Mouse (Mus musculus) urinary bladder, adult 18-20 months (tissue): ENCODE measurements around the gene Cdkl4.
A peak's percentile ranks its signal among the peaks of the same experiment; 100 is the strongest.

Experiments used
- DNase-seq, 2 experiments: peaks; one replicate each; pipeline ENCODE4 v3.0.0; 2022; ENCODE audit warnings: low spot score in 2 of 2, mixed read lengths in 2 of 2

Gene Cdkl4

GRCm38 (mm10) chr17:80480031-80480854 lies 97.4 kb downstream of the Cdkl4 start, which contains the start of gene Sos1:
Gene Sos1 (minus strand): TSS chr17:80480453.
- peak; percentile 95 to 98 for DNase-seq

- DNase-seq, result peak; percentile 40 to 73
These were observed 98.2 kb downstream of the Cdkl4 start for GRCm38 (mm10) chr17:80479295-80480030.

DNA sequence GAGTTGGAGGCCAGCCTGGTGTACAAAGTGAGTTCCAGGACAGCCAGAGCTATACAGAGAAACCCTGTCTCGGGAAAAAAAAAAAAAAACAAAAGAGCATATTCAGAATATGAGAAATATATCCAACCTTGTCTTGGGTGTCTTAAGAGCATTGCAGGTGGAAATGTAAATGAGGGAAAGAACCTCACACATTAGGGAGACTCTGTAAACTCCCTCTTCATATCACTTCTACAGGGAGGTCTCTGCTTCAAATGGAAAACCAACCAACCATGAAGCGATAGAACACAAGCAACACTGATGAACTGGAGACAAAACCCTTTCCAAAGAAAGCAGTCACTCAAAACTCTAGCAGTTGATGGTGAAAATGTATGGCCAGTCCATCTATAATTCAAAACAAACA lies 99.9 kb downstream of the Cdkl4 start:
- DNase-seq, result no peak

DNA sequence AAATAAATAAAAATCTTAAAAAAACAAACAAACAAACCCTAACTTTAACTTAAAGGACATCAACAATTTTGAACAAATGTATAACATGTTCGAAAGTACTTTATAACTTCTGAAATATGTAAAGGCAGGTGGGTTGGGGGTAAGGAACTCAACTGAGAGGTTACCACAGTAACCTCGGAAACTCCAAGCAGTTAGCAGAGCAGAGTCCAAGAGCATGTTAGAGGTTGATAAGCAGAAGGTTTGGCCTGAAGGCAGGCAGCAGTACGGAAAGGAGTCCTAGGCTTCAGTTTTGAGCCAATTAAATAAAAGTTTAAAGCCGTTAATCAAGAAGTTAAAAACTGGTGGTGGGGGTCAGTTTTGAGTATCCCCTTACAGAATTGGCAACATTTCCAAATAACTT lies 101.1 kb downstream of the Cdkl4 start:
- DNase-seq, result no peak
